Mouse (Mus musculus): Measurements from ENCODE around the gene Arrdc2.

The Arrdc2 gene

GRCm38 (mm10) chr8:70838654-70839407, 689 bp downstream of the Arrdc2 start:
- POLR2A ChIA-PET = interaction anchor here (0.6 to 12.1 kb wide), 243 partner anchors 10 to 1016 kb away, joined by 3 to 391 read pairs (median 6); partner anchors contain the start of genes Lsm4 (in 4 of the 4), Mpv17l2 (in 4 of the 4), Gm3336 (in 3 of the 4) and Iqcn (in 3 of the 4)
- CTCF ChIA-PET = interaction anchor here (0.5 to 6.6 kb wide), 72 partner anchors 10 to 683 kb away, joined by 3 to 92 read pairs (median 6); partner anchors contain the start of genes Gm3336 (in 2 of the 4), Jund (in 1 of the 4), Klhl26 (in 1 of the 4) and Lsm4 (in 1 of the 4)

- ChIA-PET POLR2A (interaction anchor here in 3 of 4 experiments (0.9 to 4.8 kb wide), 25 partner anchors 8 to 331 kb away, joined by 3 to 36 read pairs (median 4); partner anchors contain the start of genes Jund (in 1 of the 3), Mast3 (in 1 of the 3), Mpv17l2 (in 1 of the 3) and Pik3r2 (in 1 of the 3)), CTCF (interaction anchor here in 2 of 4 experiments (0.7 to 5.3 kb wide), 6 partner anchors 8 to 200 kb away, joined by 3 to 24 read pairs (median 4); partner anchors contain the start of gene Gm3336 (in 1 of the 2))
These were observed 2.9 kb downstream of the Arrdc2 start for GRCm38 (mm10) chr8:70836666-70837065.

- ChIA-PET CTCF (interaction anchor here in 3 of 4 experiments (0.8 to 5.3 kb wide), 6 partner anchors 11 to 37 kb away, joined by 3 to 24 read pairs (median 11); no protein-coding TSS in a partner anchor), POLR2A (interaction anchor here in 3 of 4 experiments (0.7 to 4.8 kb wide), 18 partner anchors 10 to 211 kb away, joined by 3 to 36 read pairs (median 4); partner anchors contain the start of genes Jund (in 3 of the 3), Pgpep1 (in 1 of the 3) and Rpl18a (in 1 of the 3))
These were observed 5.4 kb downstream of the Arrdc2 start for GRCm38 (mm10) chr8:70834071-70834470.

- CTCF ChIA-PET = interaction anchor here in 3 of 4 experiments (0.8 to 5.3 kb wide), 6 partner anchors 11 to 36 kb away, joined by 3 to 24 read pairs (median 11); no protein-coding TSS in a partner anchor
- POLR2A ChIA-PET = interaction anchor here in 3 of 4 experiments (0.7 to 4.8 kb wide), 20 partner anchors 9 to 224 kb away, joined by 3 to 36 read pairs (median 4); partner anchors contain the start of genes Jund (in 3 of the 3), Gm3336 (in 1 of the 3), Pgpep1 (in 1 of the 3) and Rpl18a (in 1 of the 3)
These were observed 6.0 kb downstream of the Arrdc2 start for GRCm38 (mm10) chr8:70833520-70833919.

- ChIA-PET POLR2A (interaction anchor here in 2 of 4 experiments (0.7 to 4.8 kb wide), 19 partner anchors 9 to 223 kb away, joined by 3 to 36 read pairs (median 4); partner anchors contain the start of genes Jund (in 2 of the 2), Gm3336 (in 1 of the 2) and Pgpep1 (in 1 of the 2)), CTCF (interaction anchor here in 3 of 4 experiments (0.8 to 5.3 kb wide), 5 partner anchors 11 to 12 kb away, joined by 7 to 24 read pairs (median 14); no protein-coding TSS in a partner anchor)
These were observed 6.5 kb downstream of the Arrdc2 start for GRCm38 (mm10) chr8:70833018-70833482.

GRCm38 (mm10) chr8:70832371-70832770, 7.1 kb downstream of the Arrdc2 start:
- CTCF ChIA-PET = interaction anchor here in 3 of 4 experiments (0.9 to 5.3 kb wide), 6 partner anchors 9 to 69 kb away, joined by 3 to 24 read pairs (median 4); partner anchors contain the start of gene Mast3 (in 1 of the 3)
- POLR2A ChIA-PET = interaction anchor here in 3 of 4 experiments (0.6 to 13.6 kb wide), 14 partner anchors 8 to 188 kb away, joined by 3 to 188 read pairs (median 4); partner anchors contain the start of genes Jund (in 2 of the 3), Arrdc2 (in 1 of the 3) and Gm3336 (in 1 of the 3)

GRCm38 (mm10) chr8:70831517-70831916, 8.0 kb downstream of the Arrdc2 start:
- POLR2A ChIA-PET = interaction anchor here in 3 of 4 experiments (0.7 to 13.6 kb wide), 10 partner anchors 8 to 134 kb away, joined by 3 to 188 read pairs (median 4); partner anchors contain the start of genes Arrdc2 (in 2 of the 3), Jund (in 2 of the 3) and Mast3 (in 1 of the 3)
- CTCF ChIA-PET = interaction anchor here in 3 of 4 experiments (0.6 to 5.3 kb wide), 10 partner anchors 10 to 103 kb away, joined by 3 to 24 read pairs (median 3); partner anchors contain the start of genes Mast3 (in 1 of the 3) and Rpl18a (in 1 of the 3)

- POLR2A ChIA-PET = interaction anchor here in 3 of 4 experiments (0.7 to 15.6 kb wide), 18 partner anchors 8 to 129 kb away, joined by 3 to 391 read pairs (median 4); partner anchors contain the start of genes Arrdc2 (in 3 of the 3), Jund (in 2 of the 3), Mpv17l2 (in 1 of the 3) and Rpl18a (in 1 of the 3)
These were observed 11.7 kb downstream of the Arrdc2 start for GRCm38 (mm10) chr8:70827796-70828195.

GRCm38 (mm10) chr8:70827010-70827409, 12.5 kb downstream of the Arrdc2 start:
- CTCF ChIA-PET = interaction anchor here in 3 of 4 experiments (0.6 to 3.6 kb wide), 15 partner anchors 8 to 109 kb away, joined by 3 to 14 read pairs (median 3); partner anchors contain the start of genes Arrdc2 (in 2 of the 3), Gm3336 (in 1 of the 3) and Mast3 (in 1 of the 3)
- POLR2A ChIA-PET = interaction anchor here (0.7 to 15.6 kb wide), 17 partner anchors 10 to 129 kb away, joined by 3 to 391 read pairs (median 5); partner anchors contain the start of genes Arrdc2 (in 4 of the 4), Jund (in 2 of the 4) and Pik3r2 (in 1 of the 4)

More at GRCm38 (mm10) chr8:70827796-70828195, 11.7 kb downstream of the Arrdc2 start:
- CTCF ChIA-PET = interaction anchor here (0.9 to 3.6 kb wide), 8 partner anchors 12 to 65 kb away, joined by 3 to 16 read pairs (median 6); partner anchors contain the start of gene Arrdc2 (in 1 of the 4)

GRCm38 (mm10) chr8:70825816-70826215, 13.7 kb downstream of the Arrdc2 start:
- POLR2A ChIA-PET = interaction anchor here (0.8 to 15.6 kb wide), 19 partner anchors 8 to 195 kb away, joined by 3 to 391 read pairs (median 4); partner anchors contain the start of genes Arrdc2 (in 4 of the 4) and Jund (in 1 of the 4)

GRCm38 (mm10) chr8:70823802-70824201, 15.7 kb downstream of the Arrdc2 start:
- CTCF ChIA-PET = interaction anchor here in 1 of 4 experiments (1.1 to 4.0 kb wide), 3 partner anchors 16 to 105 kb away, joined by 4 to 17 read pairs (median 5); partner anchors contain the start of genes Arrdc2 and Gm3336

More at GRCm38 (mm10) chr8:70825816-70826215, 13.7 kb downstream of the Arrdc2 start:
- CTCF ChIA-PET = interaction anchor here in 2 of 4 experiments (0.9 to 4.0 kb wide), 6 partner anchors 14 to 107 kb away, joined by 3 to 17 read pairs (median 4); partner anchors contain the start of genes Gm3336 (in 2 of the 2) and Arrdc2 (in 1 of the 2)

GRCm38 (mm10) chr8:70822594-70822993, 16.9 kb downstream of the Arrdc2 start:
- POLR2A ChIA-PET = interaction anchor here (0.8 to 15.6 kb wide), 24 partner anchors 12 to 295 kb away, joined by 3 to 391 read pairs (median 7); partner anchors contain the start of genes Arrdc2 (in 3 of the 4), Fkbp8 (in 1 of the 4), Kxd1 (in 1 of the 4) and Mast3 (in 1 of the 4)
- CTCF ChIA-PET = interaction anchor here in 2 of 4 experiments (1.0 to 4.1 kb wide), 14 partner anchors 17 to 211 kb away, joined by 3 to 64 read pairs (median 4); partner anchors contain the start of genes Arrdc2 (in 2 of the 2), Gm3336 (in 2 of the 2), Map1s (in 1 of the 2) and Pde4c (in 1 of the 2)

More at GRCm38 (mm10) chr8:70823802-70824201, 15.7 kb downstream of the Arrdc2 start:
- POLR2A ChIA-PET = interaction anchor here (0.6 to 15.6 kb wide), 12 partner anchors 10 to 70 kb away, joined by 3 to 391 read pairs (median 22); partner anchors contain the start of genes Arrdc2 (in 3 of the 4), Mpv17l2 (in 1 of the 4) and Rab3a (in 1 of the 4)

- POLR2A ChIA-PET = interaction anchor here (0.6 to 15.6 kb wide), 42 partner anchors 12 to 450 kb away, joined by 3 to 391 read pairs (median 5); partner anchors contain the start of genes Arrdc2 (in 4 of the 4), Rpl18a (in 3 of the 4), Jund (in 2 of the 4) and Lsm4 (in 2 of the 4)
- CTCF ChIA-PET = interaction anchor here (0.7 to 4.1 kb wide), 34 partner anchors 12 to 549 kb away, joined by 3 to 64 read pairs (median 4); partner anchors contain the start of genes Arrdc2 (in 3 of the 4), Gm3336 (in 2 of the 4), Mast3 (in 2 of the 4) and Map1s (in 1 of the 4)
These were observed 17.5 kb downstream of the Arrdc2 start for GRCm38 (mm10) chr8:70821992-70822391.

- ChIA-PET POLR2A (interaction anchor here (0.5 to 15.6 kb wide), 45 partner anchors 12 to 591 kb away, joined by 3 to 391 read pairs (median 5); partner anchors contain the start of genes Arrdc2 (in 4 of the 4), Rpl18a (in 3 of the 4), Jund (in 2 of the 4) and Lsm4 (in 2 of the 4)), CTCF (interaction anchor here (0.6 to 4.1 kb wide), 41 partner anchors 12 to 591 kb away, joined by 3 to 64 read pairs (median 4); partner anchors contain the start of genes Arrdc2 (in 3 of the 4), Gm3336 (in 2 of the 4), Mast3 (in 2 of the 4) and Lsm4 (in 1 of the 4))
These were observed 18.0 kb downstream of the Arrdc2 start for GRCm38 (mm10) chr8:70821399-70821962.
